Mouse (Mus musculus) cerebellum, adult 9-11 months (tissue): ENCODE results near the gene Morn5.

Source experiments
- DNase-seq: peaks from one replicate; pipeline ENCODE4 v3.0.0; 2022

The Morn5 gene

GRCm38 (mm10) chr2:36071660-36072305 lies 22.5 kb downstream of the Morn5 start:
- no peak for DNase-seq

GRCm38 (mm10) chr2:36073781-36074180 lies 24.5 kb downstream of the Morn5 start:
- DNase-seq, result no peak

GRCm38 (mm10) chr2:36075210-36075609 lies 26.0 kb downstream of the Morn5 start:
- no peak for DNase-seq

- no peak for DNase-seq
Measured at GRCm38 (mm10) chr2:36077160-36077761, 28.0 kb downstream of the Morn5 start.

GRCm38 (mm10) chr2:36081446-36081845 lies 32.2 kb downstream of the Morn5 start:
- DNase-seq, result no peak

- DNase-seq, result no peak
Measured at GRCm38 (mm10) chr2:36082802-36083580, 33.7 kb downstream of the Morn5 start.

- no peak for DNase-seq
Measured at GRCm38 (mm10) chr2:36085041-36085440, 35.8 kb downstream of the Morn5 start.

GRCm38 (mm10) chr2:36089190-36089589 lies 39.9 kb downstream of the Morn5 start:
- no peak for DNase-seq

- peak; percentile 8 for DNase-seq
Measured at GRCm38 (mm10) chr2:36090853-36091741, 41.8 kb downstream of the Morn5 start.

GRCm38 (mm10) chr2:36092748-36093147 lies 43.5 kb downstream of the Morn5 start:
- DNase-seq, result no peak

- no peak for DNase-seq
Measured at GRCm38 (mm10) chr2:36093301-36093700, 44.0 kb downstream of the Morn5 start.

- no peak for DNase-seq
Measured at GRCm38 (mm10) chr2:36093914-36094475, 44.7 kb downstream of the Morn5 start.

GRCm38 (mm10) chr2:36097129-36097815 lies 48.0 kb downstream of the Morn5 start:
- DNase-seq, result no peak

- no peak for DNase-seq
Measured at GRCm38 (mm10) chr2:36098021-36098420, 48.8 kb downstream of the Morn5 start.

GRCm38 (mm10) chr2:36099739-36100138 lies 50.5 kb downstream of the Morn5 start:
- DNase-seq, result no peak

- no peak for DNase-seq
Measured at GRCm38 (mm10) chr2:36101866-36102558, 52.8 kb downstream of the Morn5 start.

- no peak for DNase-seq
Measured at GRCm38 (mm10) chr2:36102559-36102946, 53.3 kb downstream of the Morn5 start.

GRCm38 (mm10) chr2:36103069-36103554 lies 53.9 kb downstream of the Morn5 start:
- DNase-seq, result no peak

GRCm38 (mm10) chr2:36103555-36104367 lies 54.5 kb downstream of the Morn5 start:
- DNase-seq, result no peak

- DNase-seq, result no peak
Measured at GRCm38 (mm10) chr2:36104436-36104955, 55.2 kb downstream of the Morn5 start.
